Mouse (Mus musculus) forebrain, embryonic 13.5 days (tissue): ENCODE data around the gene Znrf4. TPM values are rescaled to one million over a fixed set of nuclear protein-coding genes. Genes with fewer than 3 reads are reported as not detected.

Source experiments
- ATAC-seq: fragments of 200-750 bp; cut with Nextera tagmentation; 2 replicates; pipeline ENCODE4 v1.8.0; 2017
- H3K27ac ChIP-seq: fragments of 300-500 bp; sonication (generic); 2 replicates; pipeline ENCODE4 v1.5.1; 2015; ENCODE audit warnings: inconsistent platforms, mild to moderate bottlenecking, moderate library complexity
- H3K27me3 ChIP-seq: fragments of 300-500 bp; sonication (generic); 2 replicates; pipeline ENCODE4 v1.6.1; 2015; ENCODE audit warnings: mild to moderate bottlenecking, inconsistent platforms
- H3K36me3 ChIP-seq: fragments of 300-500 bp; sonication (generic); 2 replicates; pipeline ENCODE4 v1.6.1; 2015; ENCODE audit warnings: mild to moderate bottlenecking, inconsistent platforms; ENCODE audit not compliant: poor library complexity, severe bottlenecking
- H3K4me1 ChIP-seq: fragments of 300-500 bp; sonication (generic); 2 replicates; pipeline ENCODE4 v1.6.1; 2015; ENCODE audit warnings: inconsistent platforms
- H3K4me2 ChIP-seq: fragments of 300-500 bp; sonication (generic); 2 replicates; pipeline ENCODE4 v1.6.1; 2015; ENCODE audit warnings: inconsistent platforms, mild to moderate bottlenecking, moderate library complexity
- H3K4me3 ChIP-seq: fragments of 300-500 bp; sonication (generic); 2 replicates; pipeline ENCODE4 v1.5.1; 2015; ENCODE audit warnings: mild to moderate bottlenecking, inconsistent platforms
- H3K9ac ChIP-seq: fragments of 300-500 bp; sonication (generic); 2 replicates; pipeline ENCODE4 v1.6.1; 2015; ENCODE audit warnings: mild to moderate bottlenecking, inconsistent platforms
- H3K9me3 ChIP-seq: fragments of 300-500 bp; sonication (generic); replicated peaks from 2 replicates; pipeline ENCODE4 v1.6.1; 2016; ENCODE audit warnings: inconsistent platforms
- WGBS: fragments of 180-500 bp; shearing (Covaris S2); methylation state at CpG from one replicate; pipeline ENCODE4 v1.1.7; 2015; 5-methylcytosine and 5-hydroxymethylcytosine counted together
- polyA plus RNA-seq: library from polyadenylated mRNA; unstranded; fragments of >200 nt; fragmentation: Nextera tagmentation; extraction: Ambion mirVana; gene quantifications from 2 replicates; pipeline ENCODE4 v1.2.1, GENCODE M21; 2015

The Znrf4 gene
- polyA plus RNA-seq = 0.14 TPM in 1 of 2 replicates, not detected in the other

- Histone ChIP-seq H3K4me1 (peaks cover 73% of the 10 kb centered on the region), H3K9me3 (peaks cover 3% of the 10 kb centered on the region; the same call in 1 of the 2 replicates), H3K4me2 (peak within 1 kb of the TSS; percentile 51), H3K36me3 (no peaks in the 10 kb centered on the region), H3K4me3 (peak within 1 kb of the TSS; percentile 24), H3K9ac (peak within 1 kb of the TSS; percentile 52), H3K27me3 (peaks cover 29% of the 10 kb centered on the region), H3K27ac (peak within 1 kb of the TSS; percentile 97)
- no peak for ATAC-seq
- WGBS = 66% methylated on average over 22 of the region's 22 CpGs
These were observed at the start of gene Znrf4 for GRCm38 (mm10) chr17:56512310-56512709. TSS of gene Znrf4 (minus strand) at chr17:56512431.

- no peak for ATAC-seq
- no peaks in the 10 kb centered on the region for H3K27me3 ChIP-seq
- H3K9me3 ChIP-seq = no peaks in the 10 kb centered on the region
- H3K36me3 ChIP-seq = peaks cover 60% of the 10 kb centered on the region
- H3K4me3 ChIP-seq = no peak overlapping the region
- WGBS = 98% methylated on average over 2 of the region's 2 CpGs
- no peaks in the 10 kb centered on the region for H3K4me1 ChIP-seq
- 0 out of 2 replicates have a peak overlapping the region, but pooled peaks have one; percentile 23 for H3K9ac ChIP-seq
- H3K4me2 ChIP-seq = no peak overlapping the region
- H3K27ac ChIP-seq = no peak overlapping the region
These were observed 49.6 kb upstream of the Znrf4 start for GRCm38 (mm10) chr17:56561866-56562265.

GRCm38 (mm10) chr17:56560131-56560530 is 47.9 kb upstream of the Znrf4 start:
- no peaks in the 10 kb centered on the region for H3K27me3 ChIP-seq
- ATAC-seq = no peak
- 80% methylated on average over 1 of the region's 1 CpGs for WGBS
- H3K9me3 ChIP-seq = no peaks in the 10 kb centered on the region
- no peak overlapping the region for H3K4me2 ChIP-seq
- H3K9ac ChIP-seq = no peak overlapping the region
- no peak overlapping the region for H3K4me3 ChIP-seq
- H3K27ac ChIP-seq = no peak overlapping the region
- no peaks in the 10 kb centered on the region for H3K4me1 ChIP-seq
- peaks cover 42% of the 10 kb centered on the region for H3K36me3 ChIP-seq

- H3K9me3 ChIP-seq = no peaks in the 10 kb centered on the region
- no peak overlapping the region for H3K9ac ChIP-seq
- no peak overlapping the region for H3K4me2 ChIP-seq
- H3K36me3 ChIP-seq = peaks cover 35% of the 10 kb centered on the region
- H3K4me3 ChIP-seq = no peak overlapping the region
- H3K4me1 ChIP-seq = no peaks in the 10 kb centered on the region
- H3K27ac ChIP-seq = peak overlapping the region; percentile 10; the same call in 1 of the 2 replicates
- 78% methylated on average over 3 of the region's 3 CpGs for WGBS
- no peak; the same call in 1 of the 2 replicates for ATAC-seq
- H3K27me3 ChIP-seq = no peaks in the 10 kb centered on the region
These were observed 47.2 kb upstream of the Znrf4 start for GRCm38 (mm10) chr17:56559386-56559785.

GRCm38 (mm10) chr17:56558448-56558847 is 46.2 kb upstream of the Znrf4 start:
- no peak overlapping the region for H3K9ac ChIP-seq
- 25% methylated on average over 3 of the region's 3 CpGs for WGBS
- H3K4me2 ChIP-seq = no peak overlapping the region
- H3K4me1 ChIP-seq = no peaks in the 10 kb centered on the region
- peak; percentile 78 for ATAC-seq
- H3K36me3 ChIP-seq = peaks cover 25% of the 10 kb centered on the region
- H3K9me3 ChIP-seq = no peaks in the 10 kb centered on the region
- H3K27ac ChIP-seq = no peak overlapping the region; the same call in 1 of the 2 replicates
- H3K27me3 ChIP-seq = no peaks in the 10 kb centered on the region
- H3K4me3 ChIP-seq = no peak overlapping the region

- Histone ChIP-seq H3K4me3 (no peak within 1 kb of the TSS), H3K36me3 (no peaks in the 10 kb centered on the region), H3K27ac (peak within 1 kb of the TSS; percentile 99), H3K4me1 (peaks cover 28% of the 10 kb centered on the region), H3K4me2 (no peak within 1 kb of the TSS), H3K9me3 (no peaks in the 10 kb centered on the region), H3K9ac (no peak within 1 kb of the TSS), H3K27me3 (no peaks in the 10 kb centered on the region)
- WGBS = 80% methylated on average over 20 of the region's 20 CpGs
- ATAC-seq = no peak
These were observed 41.9 kb upstream of the Znrf4 start, which contains the start of gene Gm20219 for GRCm38 (mm10) chr17:56554122-56554551. TSS of gene Gm20219 (minus strand) at chr17:56554387.

GRCm38 (mm10) chr17:56552781-56553363 is 40.6 kb upstream of the Znrf4 start:
- Histone ChIP-seq H3K4me2 (peak overlapping the region; percentile 19), H3K9me3 (no peaks in the 10 kb centered on the region), H3K36me3 (no peaks in the 10 kb centered on the region), H3K4me1 (peaks cover 41% of the 10 kb centered on the region), H3K27ac (peak overlapping the region; percentile 99), H3K9ac (peak overlapping the region; percentile 22; the same call in 1 of the 2 replicates), H3K27me3 (no peaks in the 10 kb centered on the region), H3K4me3 (no peak overlapping the region)
- WGBS = 58% methylated on average over 5 of the region's 5 CpGs
- peak; percentile 52 for ATAC-seq

- H3K9me3 ChIP-seq = no peaks in the 10 kb centered on the region
- no peaks in the 10 kb centered on the region for H3K36me3 ChIP-seq
- H3K9ac ChIP-seq = peak overlapping the region; percentile 22
- H3K27ac ChIP-seq = peak overlapping the region; percentile 99
- H3K4me2 ChIP-seq = peak overlapping the region; percentile 22
- no peak overlapping the region for H3K4me3 ChIP-seq
- H3K27me3 ChIP-seq = no peaks in the 10 kb centered on the region
- 18% methylated on average over 6 of the region's 6 CpGs for WGBS
- peak; percentile 87 for ATAC-seq
- peaks cover 49% of the 10 kb centered on the region for H3K4me1 ChIP-seq
These were observed 39.8 kb upstream of the Znrf4 start for GRCm38 (mm10) chr17:56551841-56552581.

GRCm38 (mm10) chr17:56550784-56551475 is 38.7 kb upstream of the Znrf4 start:
- Histone ChIP-seq H3K9me3 (no peaks in the 10 kb centered on the region), H3K4me2 (no peak overlapping the region), H3K4me1 (peaks cover 59% of the 10 kb centered on the region), H3K4me3 (no peak overlapping the region), H3K27ac (peak overlapping the region; percentile 99), H3K9ac (0 out of 2 replicates have a peak overlapping the region, but pooled peaks have one; percentile 18), H3K27me3 (no peaks in the 10 kb centered on the region), H3K36me3 (no peaks in the 10 kb centered on the region)
- WGBS = 78% methylated on average over 12 of the region's 12 CpGs
- no peak for ATAC-seq

- 16% methylated on average over 4 of the region's 4 CpGs for WGBS
- ATAC-seq = no peak
- H3K4me2 ChIP-seq = no peak overlapping the region
- peak overlapping the region; percentile 72 for H3K27ac ChIP-seq
- no peaks in the 10 kb centered on the region for H3K36me3 ChIP-seq
- H3K27me3 ChIP-seq = no peaks in the 10 kb centered on the region
- no peak overlapping the region for H3K9ac ChIP-seq
- no peaks in the 10 kb centered on the region for H3K9me3 ChIP-seq
- H3K4me1 ChIP-seq = peaks cover 67% of the 10 kb centered on the region
- no peak overlapping the region for H3K4me3 ChIP-seq
These were observed 36.4 kb upstream of the Znrf4 start for GRCm38 (mm10) chr17:56548605-56549105.

GRCm38 (mm10) chr17:56547846-56548604 is 35.8 kb upstream of the Znrf4 start:
- Histone ChIP-seq H3K4me2 (no peak overlapping the region), H3K9me3 (no peaks in the 10 kb centered on the region), H3K36me3 (no peaks in the 10 kb centered on the region), H3K4me1 (peaks cover 73% of the 10 kb centered on the region), H3K27me3 (no peaks in the 10 kb centered on the region), H3K9ac (no peak overlapping the region), H3K27ac (peak overlapping the region; percentile 87), H3K4me3 (no peak overlapping the region)
- WGBS = 69% methylated on average over 9 of the region's 9 CpGs
- no peak for ATAC-seq
